Mouse (Mus musculus) hindbrain, embryonic 11.5 days (tissue): ENCODE data around the gene Invs. TPM values are rescaled to one million over a fixed set of nuclear protein-coding genes. Genes with fewer than 3 reads are reported as not detected.
A peak's percentile ranks its signal among the peaks of the same experiment; 100 is the strongest.

ENCODE experiments used
- ATAC-seq: fragments of 200-750 bp; cut with Nextera tagmentation; 2 replicates; pipeline ENCODE4 v1.8.0; 2017; ENCODE audit warnings: mild to moderate bottlenecking, moderate TSS enrichment, moderate library complexity; ENCODE audit not compliant: low FRiP score
- DNase-seq: peaks from one replicate; pipeline ENCODE4 v3.0.0-alpha.2; 2015; ENCODE audit warnings: low spot score
- H3K27ac ChIP-seq: fragments of 300-500 bp; sonication (generic); 2 replicates; pipeline ENCODE4 v1.5.1; 2014; ENCODE audit warnings: mild to moderate bottlenecking, low read depth, low read length
- H3K27me3 ChIP-seq: fragments of 300-500 bp; sonication (generic); 2 replicates; pipeline ENCODE4 v1.6.1; 2014; ENCODE audit warnings: mild to moderate bottlenecking, low read length, moderate library complexity, mixed read lengths; ENCODE audit not compliant: control insufficient read depth, insufficient read depth
- H3K36me3 ChIP-seq: fragments of 300-500 bp; sonication (generic); 2 replicates; pipeline ENCODE4 v1.6.1; 2014; ENCODE audit warnings: mild to moderate bottlenecking, low read length, moderate library complexity, mixed read lengths; ENCODE audit not compliant: control insufficient read depth, insufficient read depth
- H3K4me1 ChIP-seq: fragments of 300-500 bp; sonication (generic); replicated peaks from 2 replicates; pipeline ENCODE4 v1.6.1; 2014; ENCODE audit warnings: low read length, mixed read lengths; ENCODE audit not compliant: control insufficient read depth, insufficient read depth
- H3K4me2 ChIP-seq: fragments of 300-500 bp; sonication (generic); replicated peaks from 2 replicates; pipeline ENCODE4 v1.6.1; 2014; ENCODE audit warnings: mild to moderate bottlenecking, low read depth, low read length
- H3K4me3 ChIP-seq: fragments of 300-500 bp; sonication (generic); 2 replicates; pipeline ENCODE4 v1.5.1; 2014; ENCODE audit warnings: low read depth, low read length
- H3K9ac ChIP-seq: fragments of 300-500 bp; sonication (generic); 2 replicates; pipeline ENCODE4 v1.6.1; 2014; ENCODE audit warnings: low read depth, low read length
- H3K9me3 ChIP-seq: fragments of 300-500 bp; sonication (generic); 2 replicates; pipeline ENCODE4 v1.6.1; 2016; ENCODE audit warnings: low read length; ENCODE audit not compliant: control insufficient read depth
- WGBS: fragments of 180-500 bp; shearing (Covaris S2); extraction: QIAGEN DNeasy Blood & Tissue Kit; methylation state at CpG from one replicate; pipeline ENCODE4 v1.1.7; 2014; 5-methylcytosine and 5-hydroxymethylcytosine counted together
- polyA plus RNA-seq: library from polyadenylated mRNA; unstranded; fragments of >200 nt; fragmentation: Nextera tagmentation; extraction: Ambion mirVana; gene quantifications from 2 replicates; pipeline ENCODE4 v1.2.1, GENCODE M21; 2014

Gene Invs
- polyA plus RNA-seq, 1 experiment from 2014 or later, result 9.4 TPM

DNA sequence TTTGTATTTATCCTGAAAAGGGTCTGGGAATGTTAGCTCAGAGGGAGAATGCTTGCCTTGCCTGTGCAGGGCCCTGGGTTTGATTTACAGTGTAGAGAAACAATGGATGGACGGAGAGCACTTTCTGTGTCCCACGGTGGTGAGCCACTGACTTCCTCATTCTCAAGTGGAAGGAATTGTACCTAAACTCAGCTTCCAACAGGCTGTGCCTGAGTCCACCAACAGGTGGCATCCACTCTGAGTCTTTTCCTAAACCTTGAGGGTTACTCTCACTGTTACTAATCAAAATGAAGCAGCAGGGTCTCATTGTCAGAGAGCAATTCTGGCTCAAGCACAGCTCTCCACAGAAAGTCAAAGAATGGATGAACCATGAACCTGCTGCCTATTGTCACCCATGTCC is 201.7 kb downstream of the Invs start:
- no peaks in the 10 kb centered on the region for H3K36me3 ChIP-seq
- no peak overlapping the region for H3K4me2 ChIP-seq
- H3K9me3 ChIP-seq, result peaks cover 2% of the 10 kb centered on the region; the same call in 1 of the 2 replicates
- WGBS, result 46% methylated on average over 2 of the region's 2 CpGs
- H3K27ac ChIP-seq, result no peak overlapping the region
- no peak overlapping the region for H3K9ac ChIP-seq
- no peaks in the 10 kb centered on the region for H3K4me1 ChIP-seq
- DNase-seq, result peak; percentile 40
- no peak for ATAC-seq
- H3K4me3 ChIP-seq, result no peak overlapping the region
- H3K27me3 ChIP-seq, result no peaks in the 10 kb centered on the region

Other genes starting within 250 kb of the Invs start
- gene Nr4a3, start 234.6 kb upstream of the Invs start, polyA plus RNA-seq, result 1.2 and 1.7 TPM in 2 replicates
- 24.9 and 29.4 TPM in 2 replicates for gene Stx17, start 154.8 kb upstream of the Invs start, polyA plus RNA-seq
- 78.8 and 78.9 TPM in 2 replicates for gene Erp44, start 202 bp upstream of the Invs start, polyA plus RNA-seq
- gene Tex10, start 193.7 kb downstream of the Invs start, polyA plus RNA-seq, result 75.3 and 75.4 TPM in 2 replicates